Mouse (Mus musculus): Measurements from ENCODE around the gene Tfrc. TPM values are rescaled to one million over a fixed set of nuclear protein-coding genes. Genes with fewer than 3 reads are reported as not detected.

Tfrc gene
- polyA plus RNA-seq, 1 experiment, result 27.0 TPM

- no peak overlapping the region for H3K27ac ChIP-seq (replicated peaks; ENCODE audit: low read depth, low read length)
- H3K4me1 ChIP-seq (ENCODE audit: control insufficient read depth, insufficient read depth, insufficient read length, low read length), result no peaks in the 10 kb centered on the region
- no peak overlapping the region for H3K4me3 ChIP-seq (ENCODE audit: insufficient read depth, low read depth, low read length)
Measured at GRCm38 (mm10) chr16:32599151-32599550, 9.6 kb upstream of the Tfrc start.

- H3K4me1 ChIP-seq (ENCODE audit: control insufficient read depth, insufficient read depth, insufficient read length, low read length), result no peaks in the 10 kb centered on the region
Measured at GRCm38 (mm10) chr16:32602193-32602685, 6.5 kb upstream of the Tfrc start.

GRCm38 (mm10) chr16:32607562-32608343, 967 bp upstream of the Tfrc start:
- H3K4me3 ChIP-seq (ENCODE audit: insufficient read depth, low read depth, low read length), result no peak overlapping the region
- H3K4me1 ChIP-seq (ENCODE audit: control insufficient read depth, insufficient read depth, insufficient read length, low read length), result no peaks in the 10 kb centered on the region
- no peak overlapping the region; the same call in 1 of the 2 replicates for H3K27ac ChIP-seq (replicated peaks; ENCODE audit: low read depth, low read length)

More at GRCm38 (mm10) chr16:32602193-32602685, 6.5 kb upstream of the Tfrc start:
- Histone ChIP-seq H3K4me3 (ENCODE audit: insufficient read depth, low read depth, low read length) (no peak overlapping the region), H3K27ac (replicated peaks; ENCODE audit: low read depth, low read length) (no peak overlapping the region)

- H3K27ac ChIP-seq (replicated peaks; ENCODE audit: low read depth, low read length), result no peak overlapping the region
- no peaks in the 10 kb centered on the region for H3K4me1 ChIP-seq (ENCODE audit: control insufficient read depth, insufficient read depth, insufficient read length, low read length)
- peak overlapping the region; percentile 84 for H3K4me3 ChIP-seq (ENCODE audit: insufficient read depth, low read depth, low read length)
Measured at GRCm38 (mm10) chr16:32608344-32608711, 392 bp upstream of the Tfrc start.

GRCm38 (mm10) chr16:32609401-32609779, 670 bp downstream of the Tfrc start:
- Histone ChIP-seq H3K27ac (replicated peaks; ENCODE audit: low read depth, low read length) (peak overlapping the region; percentile 91), H3K4me1 (ENCODE audit: control insufficient read depth, insufficient read depth, insufficient read length, low read length) (no peaks in the 10 kb centered on the region), H3K4me3 (ENCODE audit: insufficient read depth, low read depth, low read length) (peak overlapping the region; percentile 84)

- Histone ChIP-seq H3K27ac (replicated peaks; ENCODE audit: low read depth, low read length) (peak overlapping the region; percentile 69), H3K4me1 (ENCODE audit: control insufficient read depth, insufficient read depth, insufficient read length, low read length) (no peaks in the 10 kb centered on the region), H3K4me3 (ENCODE audit: insufficient read depth, low read depth, low read length) (peak overlapping the region; percentile 69)
Measured at GRCm38 (mm10) chr16:32610460-32611255, 1.9 kb downstream of the Tfrc start.

- Histone ChIP-seq H3K4me1 (ENCODE audit: control insufficient read depth, insufficient read depth, insufficient read length, low read length) (no peaks in the 10 kb centered on the region), H3K4me3 (ENCODE audit: insufficient read depth, low read depth, low read length) (no peak overlapping the region), H3K27ac (replicated peaks; ENCODE audit: low read depth, low read length) (no peak overlapping the region)
Measured at GRCm38 (mm10) chr16:32612052-32612451, 3.3 kb downstream of the Tfrc start.

- H3K27ac ChIP-seq (replicated peaks; ENCODE audit: low read depth, low read length), result no peak overlapping the region
- no peak overlapping the region for H3K4me3 ChIP-seq (ENCODE audit: insufficient read depth, low read depth, low read length)
- H3K4me1 ChIP-seq (ENCODE audit: control insufficient read depth, insufficient read depth, insufficient read length, low read length), result no peaks in the 10 kb centered on the region
Measured at GRCm38 (mm10) chr16:32613269-32613834, 4.6 kb downstream of the Tfrc start.

- no peaks in the 10 kb centered on the region for H3K4me1 ChIP-seq (ENCODE audit: control insufficient read depth, insufficient read depth, insufficient read length, low read length)
- H3K27ac ChIP-seq (replicated peaks; ENCODE audit: low read depth, low read length), result no peak overlapping the region
Measured at GRCm38 (mm10) chr16:32614047-32614446, 5.3 kb downstream of the Tfrc start.

GRCm38 (mm10) chr16:32618946-32619345, 10.2 kb downstream of the Tfrc start:
- no peaks in the 10 kb centered on the region for H3K4me1 ChIP-seq (ENCODE audit: control insufficient read depth, insufficient read depth, insufficient read length, low read length)
- no peak overlapping the region for H3K27ac ChIP-seq (replicated peaks; ENCODE audit: low read depth, low read length)
- H3K4me3 ChIP-seq (ENCODE audit: insufficient read depth, low read depth, low read length), result no peak overlapping the region

More at GRCm38 (mm10) chr16:32614047-32614446, 5.3 kb downstream of the Tfrc start:
- H3K4me3 ChIP-seq (ENCODE audit: insufficient read depth, low read depth, low read length), result no peak overlapping the region

GRCm38 (mm10) chr16:32628140-32628539, 19.4 kb downstream of the Tfrc start:
- Histone ChIP-seq H3K27ac (replicated peaks; ENCODE audit: low read depth, low read length) (no peak overlapping the region), H3K4me3 (ENCODE audit: insufficient read depth, low read depth, low read length) (no peak overlapping the region), H3K4me1 (ENCODE audit: control insufficient read depth, insufficient read depth, insufficient read length, low read length) (no peaks in the 10 kb centered on the region)

- Histone ChIP-seq H3K27ac (replicated peaks; ENCODE audit: low read depth, low read length) (no peak overlapping the region), H3K4me1 (ENCODE audit: control insufficient read depth, insufficient read depth, insufficient read length, low read length) (no peaks in the 10 kb centered on the region), H3K4me3 (ENCODE audit: insufficient read depth, low read depth, low read length) (no peak overlapping the region)
Measured at GRCm38 (mm10) chr16:32632328-32632824, 23.7 kb downstream of the Tfrc start.

- H3K27ac ChIP-seq (replicated peaks; ENCODE audit: low read depth, low read length), result no peak overlapping the region
- H3K4me3 ChIP-seq (ENCODE audit: insufficient read depth, low read depth, low read length), result no peak overlapping the region
- no peaks in the 10 kb centered on the region for H3K4me1 ChIP-seq (ENCODE audit: control insufficient read depth, insufficient read depth, insufficient read length, low read length)
Measured at GRCm38 (mm10) chr16:32633486-32634012, 24.8 kb downstream of the Tfrc start.

GRCm38 (mm10) chr16:32634183-32634582, 25.5 kb downstream of the Tfrc start:
- H3K4me1 ChIP-seq (ENCODE audit: control insufficient read depth, insufficient read depth, insufficient read length, low read length), result no peaks in the 10 kb centered on the region
- H3K27ac ChIP-seq (replicated peaks; ENCODE audit: low read depth, low read length), result no peak overlapping the region
- no peak overlapping the region for H3K4me3 ChIP-seq (ENCODE audit: insufficient read depth, low read depth, low read length)

GRCm38 (mm10) chr16:32635314-32635713, 26.6 kb downstream of the Tfrc start:
- Histone ChIP-seq H3K4me3 (ENCODE audit: insufficient read depth, low read depth, low read length) (no peak overlapping the region), H3K4me1 (ENCODE audit: control insufficient read depth, insufficient read depth, insufficient read length, low read length) (no peaks in the 10 kb centered on the region), H3K27ac (replicated peaks; ENCODE audit: low read depth, low read length) (no peak overlapping the region)

All from brown adipose tissue, adult 24 weeks (tissue).